Mouse (Mus musculus) liver, embryonic 16.5 days (tissue): ENCODE measurements around the gene C1qtnf9. TPM values are rescaled to one million over a fixed set of nuclear protein-coding genes. Genes with fewer than 3 reads are reported as not detected.

Experiments
- ATAC-seq: fragments of 200-750 bp; cut with Nextera tagmentation; 2 replicates; pipeline ENCODE4 v1.8.0; 2017; ENCODE audit warnings: low read depth, mild to moderate bottlenecking, moderate number of reproducible peaks, moderate library complexity
- H3K27ac ChIP-seq: fragments of 300-500 bp; sonication (generic); 2 replicates; pipeline ENCODE4 v1.5.1; 2014; ENCODE audit warnings: mild to moderate bottlenecking, low read length
- H3K27me3 ChIP-seq: fragments of 300-500 bp; sonication (generic); 2 replicates; pipeline ENCODE4 v1.6.1; 2014; ENCODE audit warnings: low read depth, low read length, mixed read lengths; ENCODE audit not compliant: control insufficient read depth, insufficient read depth
- H3K36me3 ChIP-seq: fragments of 300-500 bp; sonication (generic); 2 replicates; pipeline ENCODE4 v1.6.1; 2014; ENCODE audit warnings: mild to moderate bottlenecking; ENCODE audit not compliant: control insufficient read depth, insufficient read depth
- H3K4me1 ChIP-seq: fragments of 300-500 bp; sonication (generic); 2 replicates; pipeline ENCODE4 v1.6.1; 2014; ENCODE audit warnings: low read depth, low read length, mixed read lengths; ENCODE audit not compliant: control insufficient read depth
- H3K4me2 ChIP-seq: fragments of 300-500 bp; sonication (generic); 2 replicates; pipeline ENCODE4 v1.6.1; 2014; ENCODE audit warnings: low read depth, low read length, mixed read lengths
- H3K4me3 ChIP-seq: fragments of 300-500 bp; sonication (generic); 2 replicates; pipeline ENCODE4 v1.5.1; 2014; ENCODE audit warnings: low read depth, mild to moderate bottlenecking, low read length
- H3K9ac ChIP-seq: fragments of 300-500 bp; sonication (generic); 2 replicates; pipeline ENCODE4 v1.6.1; 2014; ENCODE audit warnings: low read depth, low read length
- H3K9me3 ChIP-seq: fragments of 300-500 bp; sonication (generic); replicated peaks from 2 replicates; pipeline ENCODE4 v1.6.1; 2016; ENCODE audit warnings: low read length; ENCODE audit not compliant: control insufficient read depth
- WGBS: fragments of 180-500 bp; shearing (Covaris S2); extraction: QIAGEN DNeasy Blood & Tissue Kit; methylation state at CpG from one replicate; pipeline ENCODE4 v1.1.7; 2014; ENCODE audit not compliant: insufficient replicate concordance; 5-methylcytosine and 5-hydroxymethylcytosine counted together
- polyA plus RNA-seq: library from polyadenylated mRNA; unstranded; fragments of >200 nt; fragmentation: Nextera tagmentation; extraction: Ambion mirVana; gene quantifications from 2 replicates; pipeline ENCODE4 v1.2.1, GENCODE M21; 2015

The C1qtnf9 gene
- polyA plus RNA-seq, 1 experiment from 2014 or later: 0.42 TPM

- no peak overlapping the region for H3K4me3 ChIP-seq
- H3K9ac ChIP-seq: no peak overlapping the region
- H3K4me2 ChIP-seq: no peak overlapping the region
- H3K27ac ChIP-seq: no peak overlapping the region
- 60% methylated on average over 1 of the region's 1 CpGs for WGBS
- H3K9me3 ChIP-seq: no peaks in the 10 kb centered on the region
- ATAC-seq: no peak
- H3K27me3 ChIP-seq: no peaks in the 10 kb centered on the region
- no peaks in the 10 kb centered on the region for H3K36me3 ChIP-seq
- no peaks in the 10 kb centered on the region for H3K4me1 ChIP-seq
Observed at GRCm38 (mm10) chr14:60805871-60806270, 37.9 kb downstream of the C1qtnf9 start.

GRCm38 (mm10) chr14:60806891-60807344, 39.0 kb downstream of the C1qtnf9 start:
- no peaks in the 10 kb centered on the region for H3K9me3 ChIP-seq
- H3K4me1 ChIP-seq: no peaks in the 10 kb centered on the region
- H3K4me2 ChIP-seq: no peak overlapping the region
- no peak overlapping the region for H3K27ac ChIP-seq
- H3K36me3 ChIP-seq: no peaks in the 10 kb centered on the region
- H3K9ac ChIP-seq: no peak overlapping the region
- no peaks in the 10 kb centered on the region for H3K27me3 ChIP-seq
- no peak for ATAC-seq
- 64% methylated on average over 11 of the region's 11 CpGs for WGBS
- no peak overlapping the region for H3K4me3 ChIP-seq

DNA sequence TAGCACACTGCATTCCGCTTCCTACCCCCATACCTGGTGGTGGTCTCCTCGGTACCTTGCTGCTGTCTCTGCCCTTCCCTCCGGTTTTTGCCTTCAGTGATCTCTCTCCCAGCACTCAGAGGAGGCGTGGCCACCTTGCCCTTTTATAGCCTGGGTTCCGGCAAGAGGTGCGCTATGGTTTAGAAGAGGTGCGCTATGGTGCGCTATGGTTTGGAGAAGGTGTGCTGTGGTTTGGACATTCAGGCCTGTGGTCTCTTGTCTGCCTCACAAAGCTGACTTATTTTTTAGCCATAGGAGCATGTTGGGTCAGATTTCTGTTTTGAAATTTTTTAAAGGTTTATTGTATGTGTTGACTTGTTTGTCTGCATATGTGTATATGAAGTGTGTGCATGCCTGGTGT, 41.9 kb downstream of the C1qtnf9 start:
- H3K9me3 ChIP-seq: no peaks in the 10 kb centered on the region
- H3K27ac ChIP-seq: no peak overlapping the region
- no peaks in the 10 kb centered on the region for H3K4me1 ChIP-seq
- no peak for ATAC-seq
- no peak overlapping the region for H3K4me2 ChIP-seq
- WGBS: 81% methylated on average over 8 of the region's 8 CpGs
- H3K9ac ChIP-seq: no peak overlapping the region
- no peaks in the 10 kb centered on the region for H3K27me3 ChIP-seq
- no peak overlapping the region for H3K4me3 ChIP-seq
- no peaks in the 10 kb centered on the region for H3K36me3 ChIP-seq

DNA sequence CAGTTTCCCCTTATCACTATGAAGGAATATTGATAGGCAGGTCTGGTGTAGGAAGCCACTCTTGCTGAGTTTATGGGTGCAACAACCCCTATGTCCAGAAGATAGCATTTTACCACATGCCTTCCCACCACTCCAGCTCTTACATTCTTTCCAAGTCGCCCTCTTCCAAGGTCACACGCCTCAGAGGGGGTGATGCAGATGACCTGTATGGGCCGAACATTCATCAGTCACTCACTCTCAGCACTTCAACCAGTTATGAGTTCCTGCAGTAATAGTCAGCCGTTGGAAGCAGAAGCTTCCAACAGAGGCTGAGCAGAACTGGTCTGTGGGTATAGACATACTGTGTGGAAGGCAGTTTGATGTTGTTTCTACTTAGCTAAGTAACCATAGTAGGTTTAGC, 43.6 kb downstream of the C1qtnf9 start:
- H3K4me1 ChIP-seq: no peaks in the 10 kb centered on the region
- H3K27ac ChIP-seq: no peak overlapping the region
- no peaks in the 10 kb centered on the region for H3K36me3 ChIP-seq
- H3K9ac ChIP-seq: no peak overlapping the region
- no peak for ATAC-seq
- H3K27me3 ChIP-seq: no peaks in the 10 kb centered on the region
- H3K4me3 ChIP-seq: no peak overlapping the region
- no peaks in the 10 kb centered on the region for H3K9me3 ChIP-seq
- H3K4me2 ChIP-seq: no peak overlapping the region
- 68% methylated on average over 4 of the region's 4 CpGs for WGBS

DNA sequence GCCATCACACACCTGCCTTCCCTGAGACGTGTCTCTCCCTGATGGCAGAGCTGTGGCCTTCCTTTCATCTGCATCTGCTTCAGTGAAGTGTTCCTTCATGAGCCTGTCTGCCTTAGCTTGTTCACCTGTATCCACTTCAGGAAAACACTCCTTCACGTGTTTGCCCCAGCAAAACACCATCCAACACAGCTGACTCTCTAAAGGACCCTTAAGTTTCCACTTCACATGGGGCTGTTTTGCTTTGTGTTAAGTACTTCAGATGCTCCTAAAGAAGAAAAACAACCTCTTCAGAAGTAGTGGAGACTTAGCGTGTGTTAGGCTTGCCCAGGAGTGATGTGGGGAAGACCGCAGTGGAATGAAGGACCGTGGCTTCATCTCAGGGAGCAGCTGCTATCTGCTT, 47.2 kb downstream of the C1qtnf9 start:
- no peak overlapping the region for H3K4me3 ChIP-seq
- no peak for ATAC-seq
- H3K27me3 ChIP-seq: no peaks in the 10 kb centered on the region
- WGBS: 74% methylated on average over 5 of the region's 5 CpGs
- no peak overlapping the region for H3K27ac ChIP-seq
- H3K9ac ChIP-seq: no peak overlapping the region
- no peaks in the 10 kb centered on the region for H3K4me1 ChIP-seq
- no peaks in the 10 kb centered on the region for H3K36me3 ChIP-seq
- no peak overlapping the region for H3K4me2 ChIP-seq
- H3K9me3 ChIP-seq: no peaks in the 10 kb centered on the region

DNA sequence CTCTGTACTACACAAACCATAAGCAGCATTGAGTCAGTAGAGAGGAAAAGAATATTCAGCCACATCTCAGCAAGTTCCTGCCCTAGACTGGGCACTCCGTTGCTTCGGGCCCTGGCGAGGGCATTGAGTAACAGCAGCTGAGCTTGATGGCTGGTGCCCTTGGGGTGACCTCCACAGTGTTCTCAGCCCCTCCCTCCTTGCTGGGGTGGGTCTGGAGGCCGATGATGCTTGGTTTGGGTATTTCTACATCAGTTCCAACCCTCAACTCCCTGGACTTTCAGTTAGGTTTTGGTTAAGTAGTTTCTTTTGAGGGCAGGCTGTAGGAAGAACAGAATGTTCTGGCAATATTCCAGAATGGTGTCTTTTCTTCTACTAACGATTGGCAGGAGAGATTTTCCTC, 50.1 kb downstream of the C1qtnf9 start:
- H3K4me2 ChIP-seq: no peak overlapping the region
- H3K9ac ChIP-seq: no peak overlapping the region
- no peaks in the 10 kb centered on the region for H3K9me3 ChIP-seq
- no peak overlapping the region for H3K27ac ChIP-seq
- H3K27me3 ChIP-seq: no peaks in the 10 kb centered on the region
- no peaks in the 10 kb centered on the region for H3K4me1 ChIP-seq
- no peak overlapping the region for H3K4me3 ChIP-seq
- no peak for ATAC-seq
- WGBS: 71% methylated on average over 5 of the region's 5 CpGs
- H3K36me3 ChIP-seq: no peaks in the 10 kb centered on the region

GRCm38 (mm10) chr14:60830096-60830495, 62.2 kb downstream of the C1qtnf9 start:
- peaks cover 5% of the 10 kb centered on the region for H3K36me3 ChIP-seq
- no peak for ATAC-seq
- H3K4me3 ChIP-seq: no peak overlapping the region
- no peaks in the 10 kb centered on the region for H3K9me3 ChIP-seq
- no peak overlapping the region for H3K9ac ChIP-seq
- H3K4me1 ChIP-seq: no peaks in the 10 kb centered on the region
- H3K27me3 ChIP-seq: no peaks in the 10 kb centered on the region
- 69% methylated on average over 2 of the region's 2 CpGs for WGBS
- no peak overlapping the region for H3K4me2 ChIP-seq
- H3K27ac ChIP-seq: no peak overlapping the region

Other genes with a start within 250 kb of the C1qtnf9 start
- gene Spata13, start 134.1 kb upstream of the C1qtnf9 start, polyA plus RNA-seq: 20.5 and 21.5 TPM in 2 replicates
- 9.3 and 9.8 TPM in 2 replicates for gene Mipep, start 16.4 kb downstream of the C1qtnf9 start, polyA plus RNA-seq